Mouse (Mus musculus) intestine, postnatal 0 days (tissue): ENCODE measurements around the gene Olfr955. TPM values are rescaled to one million over a fixed set of nuclear protein-coding genes. Genes with fewer than 3 reads are reported as not detected.

Experiments
- ATAC-seq: fragments of 200-750 bp; cut with Nextera tagmentation; 2 replicates; pipeline ENCODE4 v1.8.0; 2017; ENCODE audit warnings: mild to moderate bottlenecking, moderate TSS enrichment, moderate library complexity
- H3K27ac ChIP-seq: fragments of 300-500 bp; sonication (generic); 2 replicates; pipeline ENCODE4 v1.5.1; 2014; ENCODE audit warnings: mild to moderate bottlenecking, low read depth, low read length, moderate library complexity
- H3K27me3 ChIP-seq: fragments of 300-500 bp; sonication (generic); replicated peaks from 2 replicates; pipeline ENCODE4 v1.6.1; 2014; ENCODE audit warnings: low read length, mixed read lengths; ENCODE audit not compliant: control insufficient read depth, insufficient read depth
- H3K36me3 ChIP-seq: fragments of 300-500 bp; sonication (generic); 2 replicates; pipeline ENCODE4 v1.6.1; 2014; ENCODE audit warnings: mild to moderate bottlenecking, moderate library complexity; ENCODE audit not compliant: control insufficient read depth, insufficient read depth
- H3K4me1 ChIP-seq: fragments of 300-500 bp; sonication (generic); replicated peaks from 2 replicates; pipeline ENCODE4 v1.6.1; 2014; ENCODE audit warnings: antibody characterized with exemption, low read length, mixed read lengths; ENCODE audit not compliant: control insufficient read depth, insufficient read depth
- H3K4me2 ChIP-seq: fragments of 300-500 bp; sonication (generic); replicated peaks from 2 replicates; pipeline ENCODE4 v1.6.1; 2014; ENCODE audit warnings: low read depth, mild to moderate bottlenecking, moderate library complexity
- H3K4me3 ChIP-seq: fragments of 300-500 bp; sonication (generic); 2 replicates; pipeline ENCODE4 v1.5.1; 2014; ENCODE audit warnings: low read depth, low read length
- H3K9ac ChIP-seq: fragments of 300-500 bp; sonication (generic); 2 replicates; pipeline ENCODE4 v1.6.1; 2014; ENCODE audit warnings: mild to moderate bottlenecking, low read depth, low read length
- H3K9me3 ChIP-seq: fragments of 300-500 bp; sonication (generic); 2 replicates; pipeline ENCODE4 v1.6.1; 2016; ENCODE audit warnings: mixed run types; ENCODE audit not compliant: control insufficient read depth
- CTCF ChIP-seq: sonication (generic); IDR thresholded peaks from 2 replicates; pipeline ENCODE4 v1.5.1; 2016; ENCODE audit warnings: low read depth, mild to moderate bottlenecking, control low read depth, antibody characterized with exemption, moderate library complexity
- polyA plus RNA-seq: library from polyadenylated mRNA; unstranded; fragments of >200 nt; fragmentation: Nextera tagmentation; extraction: Ambion mirVana; gene quantifications from 2 replicates; pipeline ENCODE4 v1.2.1, GENCODE M21; 2015

Gene Olfr955
- polyA plus RNA-seq, 1 experiment from 2014 or later, result not detected

DNA sequence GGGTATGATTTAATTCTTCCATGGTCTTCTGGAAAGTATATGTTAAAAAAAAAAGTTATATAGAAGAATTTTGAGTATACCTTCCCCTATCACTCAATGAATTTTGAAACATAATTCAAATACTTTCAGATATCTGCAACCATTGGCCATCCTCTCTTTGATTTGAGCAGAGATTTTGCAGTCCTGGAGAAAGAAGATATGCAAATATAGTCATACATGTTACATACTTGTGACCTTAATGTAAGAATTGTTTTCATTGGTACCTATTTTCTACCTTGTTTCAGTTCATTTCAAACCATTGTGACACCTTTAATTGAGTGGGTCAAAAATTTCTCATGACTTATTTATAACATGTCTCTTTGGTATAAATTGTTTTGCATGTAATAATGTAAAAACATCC, 44.7 kb downstream of the Olfr955 start, which contains the start of gene Olfr952:
TSS of gene Olfr952 (minus strand) at position 101 of the 400 bp plus-strand sequence.
- no peak for TF ChIP-seq CTCF
- H3K36me3 ChIP-seq, result no peaks in the 10 kb centered on the region
- no peaks in the 10 kb centered on the region for H3K27me3 ChIP-seq
- H3K4me1 ChIP-seq, result no peaks in the 10 kb centered on the region
- ATAC-seq, result no peak
- no peaks in the 10 kb centered on the region for H3K9me3 ChIP-seq
- no peak within 1 kb of the TSS for H3K4me3 ChIP-seq
- H3K4me2 ChIP-seq, result no peak within 1 kb of the TSS
- no peak within 1 kb of the TSS for H3K27ac ChIP-seq
- no peak within 1 kb of the TSS for H3K9ac ChIP-seq

Other genes starting within 250 kb of the Olfr955 start
- gene Olfr1537, start 221.9 kb downstream of the Olfr955 start, polyA plus RNA-seq, result not detected in 2 replicates
- gene Olfr945, start 195.1 kb downstream of the Olfr955 start, polyA plus RNA-seq, result not detected in 2 replicates
- not detected in 2 replicates for gene Olfr948, start 145.9 kb downstream of the Olfr955 start, polyA plus RNA-seq
- not detected in 2 replicates for gene Olfr951, start 84.5 kb downstream of the Olfr955 start, polyA plus RNA-seq
- not detected in 2 replicates for gene Olfr952, start 44.8 kb downstream of the Olfr955 start, polyA plus RNA-seq
- gene Olfr954, start 15.2 kb downstream of the Olfr955 start, polyA plus RNA-seq, result not detected in 2 replicates
- gene Olfr44, start 22.1 kb upstream of the Olfr955 start, polyA plus RNA-seq, result not detected in 2 replicates
- gene Olfr957, start 43.9 kb upstream of the Olfr955 start, polyA plus RNA-seq, result not detected in 2 replicates
- gene Olfr958, start 82.1 kb upstream of the Olfr955 start, polyA plus RNA-seq, result not detected in 2 replicates
- not detected in 2 replicates for gene Olfr959, start 103.6 kb upstream of the Olfr955 start, polyA plus RNA-seq
- 7.5 and 9.8 TPM in 2 replicates for gene AW551984, start 132.5 kb upstream of the Olfr955 start, polyA plus RNA-seq
- not detected in 2 replicates for gene Olfr148, start 138.7 kb upstream of the Olfr955 start, polyA plus RNA-seq
- not detected in 2 replicates for gene Olfr960, start 149.4 kb upstream of the Olfr955 start, polyA plus RNA-seq
- gene Olfr961, start 173.1 kb upstream of the Olfr955 start, polyA plus RNA-seq, result not detected in 2 replicates
- not detected in 2 replicates for gene Olfr963, start 195.3 kb upstream of the Olfr955 start, polyA plus RNA-seq
- not detected in 2 replicates for gene Olfr149, start 235.2 kb upstream of the Olfr955 start, polyA plus RNA-seq
- not detected in 2 replicates for gene Olfr965, start 239.4 kb upstream of the Olfr955 start, polyA plus RNA-seq